ENCODE assay signal across 9 mouse cellular contexts in genomic region chr11:59309106-59309805, GRCm38 (mm10). TPM values are rescaled to one million over a fixed set of nuclear protein-coding genes. Genes with fewer than 3 reads are reported as not detected.
A peak's percentile ranks its signal among the peaks of the same experiment; 100 is the strongest.
DNase-seq lines count a peak whose midpoint lies in the region; ATAC-seq and TF ChIP-seq lines count a peak whose summit lies in the region.
"Had no signal": no experiment of that assay in that cellular context is flagged by ENCODE, and none has a peak within 500 bp of the region (broad histone marks: within the 10 kb centered on the region; RNA-seq: fewer than 3 reads in every experiment).

No protein-coding gene starts in this region.

- H3K4me3 ChIP-seq in forebrain, embryonic 12.5 days (replicated peaks): no peak overlapping the region
- no peak overlapping the region for H3K4me3 ChIP-seq in forebrain, embryonic 15.5 days
- H3K4me3 ChIP-seq in MEL (ENCODE audit: control insufficient read depth in 1 of 2, insufficient read depth in 1 of 2, low read depth in 2 of 2, low read length in 2 of 2): no peak overlapping the region
- H3K4me3 ChIP-seq in intestine, postnatal 0 days (ENCODE audit: low read depth, low read length): no peak overlapping the region

- intact Hi-C loops in gastrocnemius, postnatal 36 days (cut with DNase I): loop anchor here (5.0 kb wide), 1 partner anchor 38 kb away; no protein-coding TSS in a partner anchor

- no peak for TF ChIP-seq POLR2A in MEL (IDR thresholded peaks at IDR 0.05; ENCODE audit: control insufficient read depth in 1 of 2, insufficient read depth in 1 of 2, low read depth in 1 of 2, low read length in 2 of 2, poor library complexity in 1 of 2)

- H3K9me3 ChIP-seq in forebrain, embryonic 12.5 days: no peaks in the 10 kb centered on the region
- H3K9me3 ChIP-seq in forebrain, embryonic 15.5 days: no peaks in the 10 kb centered on the region
- H3K9me3 ChIP-seq in MEL (replicated peaks; ENCODE audit: insufficient read depth, low read length): no peaks in the 10 kb centered on the region
- H3K9me3 ChIP-seq in intestine, postnatal 0 days (ENCODE audit: control insufficient read depth): no peaks in the 10 kb centered on the region

- peaks cover 69% of the 10 kb centered on the region for H3K4me1 ChIP-seq in forebrain, embryonic 12.5 days
- peaks cover 61% of the 10 kb centered on the region for H3K4me1 ChIP-seq in forebrain, embryonic 15.5 days
- no peaks in the 10 kb centered on the region for H3K4me1 ChIP-seq in MEL (ENCODE audit: control insufficient read depth in 1 of 2, insufficient read depth in 2 of 2, low read length in 2 of 2)
- no peaks in the 10 kb centered on the region; the same call in 1 of the 2 replicates for H3K4me1 ChIP-seq in intestine, postnatal 0 days (replicated peaks; ENCODE audit: control insufficient read depth, insufficient read depth, low read length)

- H3K9ac ChIP-seq in forebrain, embryonic 12.5 days: no peak overlapping the region
- no peak overlapping the region for H3K9ac ChIP-seq in forebrain, embryonic 15.5 days (replicated peaks)
- H3K9ac ChIP-seq in MEL (ENCODE audit: control insufficient read depth, low read depth, low read length, poor library complexity, severe bottlenecking): no peak overlapping the region
- no peak overlapping the region for H3K9ac ChIP-seq in intestine, postnatal 0 days (ENCODE audit: low read depth, low read length)

- TF ChIP-seq RAD21 in MEL (IDR thresholded peaks at IDR 0.05; ENCODE audit: low read depth, low read length): no peak

- H3K36me3 ChIP-seq in forebrain, embryonic 12.5 days (replicated peaks): no peaks in the 10 kb centered on the region
- H3K36me3 ChIP-seq in forebrain, embryonic 15.5 days: no peaks in the 10 kb centered on the region
- H3K36me3 ChIP-seq in MEL (ENCODE audit: control insufficient read depth in 1 of 2, insufficient read depth in 2 of 2, low read length in 2 of 2): no peaks in the 10 kb centered on the region
- H3K36me3 ChIP-seq in intestine, postnatal 0 days (ENCODE audit: control insufficient read depth, insufficient read depth): no peaks in the 10 kb centered on the region

- peak overlapping the region; percentile 60; the same call in 1 of the 2 replicates for H3K27ac ChIP-seq in forebrain, embryonic 12.5 days
- no peak overlapping the region for H3K27ac ChIP-seq in forebrain, embryonic 15.5 days (replicated peaks)
- H3K27ac ChIP-seq in MEL (ENCODE audit: control insufficient read depth, low read depth, low read length): no peak overlapping the region
- H3K27ac ChIP-seq in intestine, postnatal 0 days (ENCODE audit: low read depth, low read length): peak overlapping the region; percentile 21; the same call in 1 of the 2 replicates

- no peak for ATAC-seq in forebrain, embryonic 12.5 days (ENCODE audit: low FRiP score)
- no peak for ATAC-seq in forebrain, embryonic 15.5 days (replicated peaks)
- ATAC-seq in intestine, postnatal 0 days: no peak

- TF ChIP-seq CTCF in MEL (IDR thresholded peaks at IDR 0.05 in 2 of 3, conservative IDR thresholded peaks at IDR 0.05 in 1 of 3; ENCODE audit: control insufficient read depth in 1 of 3, insufficient read depth in 1 of 3, low read depth in 2 of 3, low read length in 3 of 3, poor library complexity in 1 of 3, severe bottlenecking in 1 of 3): no peak
- no peak for TF ChIP-seq CTCF in intestine, postnatal 0 days (IDR thresholded peaks at IDR 0.05; ENCODE audit: low read depth)

- no peak for DNase-seq in MEL (ENCODE audit: low read depth, low spot score)
- DNase-seq in gastrocnemius, postnatal 36 days: peak; percentile 66 to 72
- peak; percentile 62 for DNase-seq in retina, embryonic 14.5 days (ENCODE audit: low spot score)
- DNase-seq in thymus, postnatal 4 days: no peak
- no peak for DNase-seq in adrenal gland, postnatal 4 days (ENCODE audit: low spot score in 2 of 2)

- H3K79me2 ChIP-seq in MEL (ENCODE audit: control insufficient read depth, insufficient read depth, low read length, poor library complexity): no peaks in the 10 kb centered on the region

- peak overlapping the region; percentile 88 for H3K4me2 ChIP-seq in forebrain, embryonic 12.5 days
- H3K4me2 ChIP-seq in forebrain, embryonic 15.5 days (replicated peaks): no peak overlapping the region; the same call in 1 of the 2 replicates
- H3K4me2 ChIP-seq in intestine, postnatal 0 days (replicated peaks; ENCODE audit: low read depth): peak overlapping the region; percentile 94; the same call in 1 of the 2 replicates

- H3K27me3 ChIP-seq in forebrain, embryonic 12.5 days: peaks cover 75% of the 10 kb centered on the region
- peaks cover 50% of the 10 kb centered on the region for H3K27me3 ChIP-seq in forebrain, embryonic 15.5 days
- H3K27me3 ChIP-seq in MEL (ENCODE audit: control insufficient read depth in 1 of 2, insufficient read depth in 2 of 2, low read length in 2 of 2): peaks cover 23 to 24% of the 10 kb centered on the region in 2 experiments
- H3K27me3 ChIP-seq in intestine, postnatal 0 days (replicated peaks; ENCODE audit: control insufficient read depth, insufficient read depth, low read length): peaks cover 49% of the 10 kb centered on the region

- 6% methylated on average over 10 of the region's 12 CpGs for WGBS in forebrain, embryonic 12.5 days
- 11% methylated on average over 12 of the region's 12 CpGs for WGBS in forebrain, embryonic 15.5 days
- WGBS in intestine, postnatal 0 days: 35% methylated on average over 12 of the region's 12 CpGs

- TF ChIP-seq EP300 in MEL (IDR thresholded peaks at IDR 0.05; ENCODE audit: low read depth in 1 of 2, low read length in 2 of 2): no peak

TF ChIP-seq in MEL, 35 proteins besides CTCF, POLR2A, EP300 and RAD21:
- TF ChIP-seq ELF1 (IDR thresholded peaks at IDR 0.05; ENCODE audit: low read depth, low read length) (no peak), USF1 (IDR thresholded peaks at IDR 0.05; ENCODE audit: low read depth, low read length) (peak; percentile 19; the same call in 1 of the 2 replicates)

RNA-seq across cellular contexts. Expression of gene Wnt9a, which starts 2.5 kb away (rescaled TPM):
- polyA plus RNA-seq in forebrain, embryonic 12.5 days (2016; fragmentation: Nextera tagmentation; extraction: Ambion mirVana): 4.9 and 5.3 TPM in 2 replicates
- 1.9 and 2.9 TPM in 2 replicates for polyA plus RNA-seq in forebrain, embryonic 15.5 days (2015; fragmentation: Nextera tagmentation; extraction: Ambion mirVana)
- total RNA-seq in MEL (2012; rRNA removed): not detected in 2 replicates
- polyA plus RNA-seq in MEL (2012; ENCODE audit: insufficient read depth in 1 of 2, insufficient read length in 2 of 2, low read depth in 1 of 2, low replicate concordance in 2 of 2, missing spikeins in 1 of 2): not detected
- 1 to 10 TPM; 8.4 to 9.5 TPM for total RNA-seq in gastrocnemius, postnatal 36 days (2021)
- 2.2 and 2.4 TPM in 2 replicates for polyA plus RNA-seq in intestine, postnatal 0 days (2015; fragmentation: Nextera tagmentation; extraction: Ambion mirVana)
- 1 to 10 TPM; 1.9 to 2.5 TPM for total RNA-seq in adrenal gland, postnatal 4 days (2021)

RNA-seq across cellular contexts. Expression of gene Wnt3a, which starts 18.7 kb away (rescaled TPM):
- polyA plus RNA-seq in forebrain, embryonic 12.5 days (2016; fragmentation: Nextera tagmentation; extraction: Ambion mirVana): 4.9 and 6.8 TPM in 2 replicates
- 1.2 and 2.2 TPM in 2 replicates for polyA plus RNA-seq in forebrain, embryonic 15.5 days (2015; fragmentation: Nextera tagmentation; extraction: Ambion mirVana)
- total RNA-seq in MEL (2012; rRNA removed): not detected in 2 replicates
- polyA plus RNA-seq in MEL (2012; ENCODE audit: insufficient read depth in 1 of 2, insufficient read length in 2 of 2, low read depth in 1 of 2, low replicate concordance in 2 of 2, missing spikeins in 1 of 2): not detected
- total RNA-seq in gastrocnemius, postnatal 36 days (2021): not detected
- not detected in 2 replicates for polyA plus RNA-seq in intestine, postnatal 0 days (2015; fragmentation: Nextera tagmentation; extraction: Ambion mirVana)
- not detected for total RNA-seq in adrenal gland, postnatal 4 days (2021)
- polyA plus RNA-seq: spleen, adult 2 months had no signal

Comparison
In these comparisons a context has a peak if more than half of its experiments do, and no peak if none do; other contexts are left out.
1. H3K27ac ChIP-seq: peak in forebrain, embryonic 12.5 days (single experiment) and intestine, postnatal 0 days (single experiment); none in forebrain, embryonic 15.5 days (single experiment) and MEL (single experiment).
2. DNase-seq: peak in gastrocnemius, postnatal 36 days (2 of 2) and retina, embryonic 14.5 days (single experiment); none in MEL (single experiment), thymus, postnatal 4 days (single experiment) and adrenal gland, postnatal 4 days (0 of 2).